Comparison of ENCODE assay signal across 24 mouse cellular contexts in the genomic region with DNA sequence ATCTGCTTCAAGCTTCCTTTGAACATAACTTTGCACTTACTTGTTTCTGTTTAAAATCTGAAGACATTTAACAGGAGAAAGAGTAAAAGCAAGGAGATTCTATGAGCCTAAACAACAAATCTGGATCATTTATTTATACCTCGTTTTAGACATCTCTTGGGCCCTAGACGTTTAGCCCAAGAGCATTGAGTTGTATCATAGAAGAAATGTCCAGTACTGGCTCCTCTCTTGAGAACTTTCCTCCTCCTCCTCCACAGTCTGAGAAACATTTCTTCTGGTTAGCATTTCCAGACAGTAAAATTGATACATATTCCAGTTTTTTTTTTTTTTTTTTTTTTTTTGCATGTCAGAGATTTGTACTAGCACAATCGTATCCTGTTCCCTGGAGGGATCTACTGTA. TPM values are rescaled to one million over a fixed set of nuclear protein-coding genes. Genes with fewer than 3 reads are reported as not detected.
"Had no signal": no experiment of that assay in that cellular context is flagged by ENCODE, and none has a peak within 500 bp of the region (broad histone marks: within the 10 kb centered on the region; RNA-seq: fewer than 3 reads in every experiment).

A gene (minus strand): TSS at position 101 of the 400 bp plus-strand sequence.

- H3K9me3 ChIP-seq: neural tube, embryonic 13.5 days; neural tube, embryonic 15.5 days; stomach, embryonic 15.5 days had no signal

- H3K9ac ChIP-seq: neural tube, embryonic 13.5 days; neural tube, embryonic 15.5 days; stomach, embryonic 15.5 days had no signal

- H3K27ac ChIP-seq: neural tube, embryonic 13.5 days; neural tube, embryonic 15.5 days; stomach, embryonic 15.5 days; stomach, postnatal 0 days had no signal

- H3K4me2 ChIP-seq: neural tube, embryonic 13.5 days; neural tube, embryonic 15.5 days; stomach, embryonic 15.5 days had no signal

- H3K36me3 ChIP-seq: neural tube, embryonic 13.5 days; neural tube, embryonic 15.5 days; stomach, embryonic 15.5 days had no signal

- DNase-seq: retina, postnatal 1 day; right cerebral cortex, adult 18-20 months; right cerebral cortex, postnatal 14 days; right cerebral cortex, postnatal 25 days; right cerebral cortex, postnatal 4 days; spleen, adult 18-20 months; thymus, adult 18-20 months; thymus, adult 2 months; thymus, postnatal 14 days; thymus, postnatal 25 days; thymus, postnatal 36 days; thymus, postnatal 4 days had no signal

- H3K4me1 ChIP-seq: neural tube, embryonic 13.5 days; neural tube, embryonic 15.5 days; stomach, embryonic 15.5 days had no signal

- H3K4me3 ChIP-seq: neural tube, embryonic 13.5 days; neural tube, embryonic 15.5 days; stomach, embryonic 15.5 days had no signal

- H3K27me3 ChIP-seq: neural tube, embryonic 13.5 days; neural tube, embryonic 15.5 days; stomach, embryonic 15.5 days had no signal

RNA-seq across cellular contexts. Expression of the gene that starts here (rescaled TPM):
- polyA plus RNA-seq: neural tube, embryonic 13.5 days; neural tube, embryonic 14.5 days; neural tube, embryonic 15.5 days; small intestine, adult 2 months; spleen, adult 2 months; stomach, embryonic 14.5 days; stomach, embryonic 15.5 days; stomach, embryonic 16.5 days; stomach, postnatal 0 days; testis, adult 2 months; thymus, adult 2 months; thymus, postnatal 0 days; urinary bladder, adult 2 months had no signal
